Comparison of ENCODE assay signal across 8 mouse cellular contexts in genomic region chr14:55089199-55089947, GRCm38 (mm10). TPM values are rescaled to one million over a fixed set of nuclear protein-coding genes. Genes with fewer than 3 reads are reported as not detected.
A peak's percentile ranks its signal among the peaks of the same experiment; 100 is the strongest.
DNase-seq lines count a peak whose midpoint lies in the region; ATAC-seq and TF ChIP-seq lines count a peak whose summit lies in the region.

No protein-coding gene starts in this region.

- H3K9ac ChIP-seq in kidney, embryonic 16.5 days (replicated peaks; ENCODE audit: low read length): no peak overlapping the region

- no peaks in the 10 kb centered on the region for H3K36me3 ChIP-seq in kidney, embryonic 16.5 days (ENCODE audit: insufficient read depth, low read length)

- H3K4me2 ChIP-seq in kidney, embryonic 16.5 days (replicated peaks; ENCODE audit: low read depth, low read length): no peak overlapping the region

- peaks cover 17% of the 10 kb centered on the region for H3K4me1 ChIP-seq in kidney, embryonic 16.5 days (ENCODE audit: insufficient read depth, low read length)

- peak; percentile 32 for DNase-seq in CD4-positive, CD25-positive, alpha-beta regulatory T cell, adult 2 months (ENCODE audit: low read depth, low spot score)
- DNase-seq in kidney, adult 18-20 months: no peak
- peak; percentile 72 for DNase-seq in brain, embryonic 14.5 days (ENCODE audit: low read depth)
- DNase-seq in left cerebral cortex, postnatal 25 days (ENCODE audit: low spot score in 2 of 2): peak; percentile 66 to 87
- DNase-seq in urinary bladder, postnatal 4 days (ENCODE audit: low spot score in 2 of 2): no peak
- DNase-seq in thymus, postnatal 36 days: no peak

- H3K27me3 ChIP-seq in kidney, embryonic 16.5 days (ENCODE audit: insufficient read depth, low read length): no peaks in the 10 kb centered on the region

- no peak overlapping the region for H3K4me3 ChIP-seq in kidney, embryonic 16.5 days (ENCODE audit: low read length)

- intact Hi-C loops in left cerebral cortex, postnatal 25 days (cut with DNase I): no loop called here

- no peaks in the 10 kb centered on the region for H3K9me3 ChIP-seq in kidney, embryonic 16.5 days (ENCODE audit: low read length)

- no peak for TF ChIP-seq CTCF in brain, embryonic 14.5 days (IDR thresholded peaks at IDR 0.05; ENCODE audit: borderline replicate concordance, extremely low read depth, insufficient read depth, insufficient read length)

- WGBS in kidney, embryonic 16.5 days: 56% methylated on average over 13 of the region's 13 CpGs

- ATAC-seq in CD4-positive, CD25-positive, alpha-beta regulatory T cell, adult 4 months: no peak
- ATAC-seq in kidney, embryonic 16.5 days (ENCODE audit: low FRiP score, low TSS enrichment): no peak

- peak overlapping the region; percentile 46; the same call in 1 of the 2 replicates for H3K27ac ChIP-seq in kidney, embryonic 16.5 days (ENCODE audit: low read length)

- TF ChIP-seq POLR2A in brain, embryonic 14.5 days (IDR thresholded peaks at IDR 0.05; ENCODE audit: borderline replicate concordance, extremely low read depth, insufficient read depth, insufficient read length, poor library complexity, severe bottlenecking): no peak

RNA-seq across cellular contexts. Expression of gene Zfhx2, which starts 2.8 kb away (rescaled TPM):
- polyA plus RNA-seq in CD4-positive, CD25-positive, alpha-beta regulatory T cell, adult 4 months (2017; shearing (Covaris generic)): 1 to 10 TPM; 4.2 to 4.6 TPM
- 4.3 and 6.0 TPM in 2 replicates for polyA plus RNA-seq in kidney, embryonic 16.5 days (2015; fragmentation: Nextera tagmentation; extraction: Ambion mirVana)
- polyA plus RNA-seq in brain, embryonic 14.5 days (2012; rRNA removed): 10.4 and 34.9 TPM in 2 replicates
- 10 to 100 TPM; 37.5 to 47.1 TPM for total RNA-seq in left cerebral cortex, postnatal 25 days (2021)

RNA-seq across cellular contexts. Expression of gene Thtpa, which starts 5.2 kb away (rescaled TPM):
- 10 to 100 TPM; 11.6 to 17.9 TPM for polyA plus RNA-seq in CD4-positive, CD25-positive, alpha-beta regulatory T cell, adult 4 months (2017; shearing (Covaris generic))
- 27.1 and 28.9 TPM in 2 replicates for polyA plus RNA-seq in kidney, embryonic 16.5 days (2015; fragmentation: Nextera tagmentation; extraction: Ambion mirVana)
- 13.5 and 18.3 TPM in 2 replicates for polyA plus RNA-seq in brain, embryonic 14.5 days (2012; rRNA removed)
- 10 to 100 TPM; 23.8 to 25.0 TPM for total RNA-seq in left cerebral cortex, postnatal 25 days (2021)

RNA-seq across cellular contexts. Expression of gene Ap1g2, which starts 17.0 kb away (rescaled TPM):
- 100 to 1,000 TPM; 110 to 194 TPM for polyA plus RNA-seq in CD4-positive, CD25-positive, alpha-beta regulatory T cell, adult 4 months (2017; shearing (Covaris generic))
- 23.2 and 23.3 TPM in 2 replicates for polyA plus RNA-seq in kidney, embryonic 16.5 days (2015; fragmentation: Nextera tagmentation; extraction: Ambion mirVana)
- 13.6 and 20.6 TPM in 2 replicates for polyA plus RNA-seq in brain, embryonic 14.5 days (2012; rRNA removed)
- total RNA-seq in left cerebral cortex, postnatal 25 days (2021): 10 to 100 TPM; 10.3 to 11.3 TPM

RNA-seq across cellular contexts. Expression of gene Jph4, which starts 27.4 kb away (rescaled TPM):
- polyA plus RNA-seq in CD4-positive, CD25-positive, alpha-beta regulatory T cell, adult 4 months (2017; shearing (Covaris generic)): not detected
- 0.45 and 0.51 TPM in 2 replicates for polyA plus RNA-seq in kidney, embryonic 16.5 days (2015; fragmentation: Nextera tagmentation; extraction: Ambion mirVana)
- polyA plus RNA-seq in brain, embryonic 14.5 days (2012; rRNA removed): 147 and 155 TPM in 2 replicates
- total RNA-seq in left cerebral cortex, postnatal 25 days (2021): 100 to 1,000 TPM; 317 to 338 TPM

Comparison
In these comparisons a context has a peak if more than half of its experiments do, and no peak if none do; other contexts are left out.
1. DNase-seq: peak in CD4-positive, CD25-positive, alpha-beta regulatory T cell, adult 2 months (single experiment), brain, embryonic 14.5 days (single experiment) and left cerebral cortex, postnatal 25 days (2 of 2); none in kidney, adult 18-20 months (single experiment), urinary bladder, postnatal 4 days (0 of 2) and thymus, postnatal 36 days (0 of 2).